Mouse (Mus musculus) gastrocnemius, postnatal 25 days (tissue): Measurements from ENCODE around the gene Galntl5. TPM values are rescaled to one million over a fixed set of nuclear protein-coding genes. Genes with fewer than 3 reads are reported as not detected.

Experiments used
- microRNA-seq, 2 experiments: library from miRNA; unstranded; fragments of <30 nt; microRNA quantifications; one replicate each; pipeline ENCODE4 v1.2.0; 2021; ENCODE audit warnings: borderline replicate concordance in 2 of 2
- total RNA-seq, 2 experiments: library from RNA; stranded (reverse); gene quantifications; 1 replicate in 1 of 2; 2 replicates in 1 of 2; pipeline ENCODE4 v1.2.3; 2021

The Galntl5 gene
- total RNA-seq, 2 experiments from 2014 or later: not detected

Small RNAs within 50 kb of the gene (microRNA-seq; reads per million reads assigned to microRNA genes)
- 0 reads per million in 2 experiments for gene Gm26051

Other genes with a start within 250 kb of the Galntl5 start
- 10 to 100 TPM in 1 of 2 experiments, 1 to 10 TPM in 1; 9.4 to 20.5 TPM for gene Prkag2, start 80.8 kb upstream of the Galntl5 start, total RNA-seq
- gene Galnt11, start 40.4 kb downstream of the Galntl5 start, total RNA-seq: 10 to 100 TPM; 10.4 to 12.5 TPM
- not detected for gene E130116L18Rik, start 41.7 kb downstream of the Galntl5 start, total RNA-seq